Mouse (Mus musculus) thymus, adult 2 months (tissue): ENCODE data around the gene Zscan5b. TPM values are rescaled to one million over a fixed set of nuclear protein-coding genes. Genes with fewer than 3 reads are reported as not detected.

ENCODE experiments used
- DNase-seq: peaks from one replicate; pipeline ENCODE4 v3.0.0; 2021
- H3K27ac ChIP-seq: fragments of 200-500 bp; 2 replicates; pipeline ENCODE4 v1.5.1; 2012; ENCODE audit warnings: low read length, control low read depth; ENCODE audit not compliant: control insufficient read depth, insufficient read depth
- H3K27me3 ChIP-seq: fragments of 200-500 bp; 2 replicates; pipeline ENCODE4 v1.6.1; 2012; ENCODE audit warnings: mild to moderate bottlenecking, low read length, moderate library complexity, mixed read lengths; ENCODE audit not compliant: control insufficient read depth, insufficient read depth
- H3K36me3 ChIP-seq: fragments of 200-500 bp; 2 replicates; pipeline ENCODE4 v1.6.1; 2012; ENCODE audit warnings: mild to moderate bottlenecking, low read length, moderate library complexity; ENCODE audit not compliant: control insufficient read depth, insufficient read depth
- H3K4me1 ChIP-seq: fragments of 200-500 bp; replicated peaks from 2 replicates; pipeline ENCODE4 v1.6.1; 2012; ENCODE audit warnings: low read length; ENCODE audit not compliant: control insufficient read depth, insufficient read depth
- H3K4me3 ChIP-seq: fragments of 200-500 bp; 2 replicates; pipeline ENCODE4 v1.5.1; 2012; ENCODE audit warnings: mild to moderate bottlenecking, low read length, control low read depth, moderate library complexity; ENCODE audit not compliant: control insufficient read depth, insufficient read depth
- CTCF ChIP-seq: fragments of 200-500 bp; IDR thresholded peaks from 2 replicates; pipeline ENCODE4 v1.5.1; 2012; ENCODE audit warnings: mild to moderate bottlenecking, control low read depth, low read length, moderate library complexity, borderline replicate concordance; ENCODE audit not compliant: control insufficient read depth, poor library complexity, insufficient read depth; ENCODE audit errors: extremely low read depth
- POLR2A ChIP-seq: fragments of 200-500 bp; IDR thresholded peaks from 2 replicates; pipeline ENCODE4 v1.6.1; 2012; ENCODE audit warnings: mild to moderate bottlenecking, low read length, control low read depth, moderate library complexity; ENCODE audit not compliant: control insufficient read depth, poor library complexity, insufficient read depth; ENCODE audit errors: extremely low read depth
- WGBS: fragments of 180-500 bp; shearing (Covaris S2); methylation state at CpG from one replicate; pipeline ENCODE4 v1.1.7; 2018; 5-methylcytosine and 5-hydroxymethylcytosine counted together
- polyA plus RNA-seq: library from polyadenylated mRNA; depleted of rRNA; stranded (reverse); fragments of >200 nt; gene quantifications from 2 replicates; pipeline ENCODE4 v1.2.3, GENCODE M21; 2012

Zscan5b gene
- polyA plus RNA-seq, 1 experiment: not detected

DNA sequence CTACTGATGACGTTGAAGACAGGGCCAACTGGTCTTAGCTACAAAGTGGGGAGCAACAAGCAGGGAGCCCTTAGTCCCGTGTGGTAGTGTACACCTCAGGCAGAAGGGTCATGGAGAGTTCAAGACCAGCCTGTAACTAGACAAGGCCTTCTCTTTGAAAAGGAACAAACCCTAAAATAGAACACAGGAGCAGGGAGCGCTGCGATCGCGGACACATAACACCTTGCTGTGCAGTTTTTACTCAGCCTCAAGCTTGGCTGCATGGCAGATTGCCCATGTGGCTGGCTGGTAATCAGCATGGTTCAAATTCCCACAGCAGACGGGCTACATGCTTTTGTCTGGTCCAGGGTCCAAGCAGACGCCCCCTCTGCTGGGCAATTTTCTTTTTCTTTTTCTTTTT lies 37.6 kb upstream of the Zscan5b start:
- H3K27ac ChIP-seq: no peak overlapping the region
- H3K36me3 ChIP-seq: peaks cover 17% of the 10 kb centered on the region; the same call in 1 of the 2 replicates
- no peak overlapping the region for H3K4me3 ChIP-seq
- DNase-seq: no peak
- WGBS: 93% methylated on average over 8 of the region's 8 CpGs
- no peaks in the 10 kb centered on the region for H3K27me3 ChIP-seq
- H3K4me1 ChIP-seq: no peaks in the 10 kb centered on the region; the same call in 1 of the 2 replicates
- no peak for TF ChIP-seq CTCF
- TF ChIP-seq POLR2A: no peak

DNA sequence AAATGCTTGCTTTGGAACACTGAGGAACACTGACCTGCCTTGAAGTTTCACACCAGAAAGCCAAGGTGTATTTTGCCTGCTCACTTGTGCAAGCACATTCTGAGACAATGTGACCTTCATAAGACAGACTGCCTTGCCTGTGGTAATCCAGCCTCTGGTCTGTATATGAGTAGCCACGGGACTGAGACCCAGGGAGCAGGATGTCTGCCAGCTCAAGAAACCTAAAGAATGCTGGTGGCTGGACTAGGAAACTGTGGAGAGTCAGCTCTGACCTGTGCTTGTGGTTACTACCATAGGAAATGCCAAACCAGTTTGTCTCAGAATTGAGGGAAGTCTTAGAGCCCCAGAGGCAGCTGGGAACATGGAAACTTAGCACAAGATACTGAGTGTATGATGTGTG lies 36.7 kb upstream of the Zscan5b start:
- H3K4me3 ChIP-seq: no peak overlapping the region
- TF ChIP-seq POLR2A (no peak), CTCF (no peak)
- H3K27ac ChIP-seq: no peak overlapping the region
- DNase-seq: no peak
- peaks cover 17% of the 10 kb centered on the region; the same call in 1 of the 2 replicates for H3K36me3 ChIP-seq
- H3K4me1 ChIP-seq: no peaks in the 10 kb centered on the region; the same call in 1 of the 2 replicates
- no peaks in the 10 kb centered on the region for H3K27me3 ChIP-seq
- 77% methylated on average over 1 of the region's 1 CpGs for WGBS

DNA sequence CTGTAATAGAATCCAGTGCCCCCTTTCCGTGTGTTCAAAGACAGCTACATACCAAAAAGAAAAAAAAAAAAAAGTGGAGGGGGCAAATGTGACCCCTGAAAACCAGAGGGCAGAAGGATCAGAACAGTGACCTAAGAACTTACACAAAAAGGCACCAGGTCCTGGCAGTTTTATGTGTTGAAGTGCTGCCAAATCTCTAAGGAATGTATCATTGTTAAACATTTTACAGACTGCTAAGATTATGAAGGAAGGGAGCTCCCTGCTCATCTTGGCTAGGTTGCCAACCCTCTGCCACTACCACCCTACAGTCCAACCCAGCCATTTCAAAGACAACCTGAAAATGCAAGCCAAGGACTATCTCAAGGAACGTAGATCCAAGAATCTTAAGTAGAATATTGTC lies 35.9 kb upstream of the Zscan5b start:
- Histone ChIP-seq H3K27me3 (no peaks in the 10 kb centered on the region), H3K4me3 (no peak overlapping the region), H3K27ac (no peak overlapping the region), H3K36me3 (peaks cover 17% of the 10 kb centered on the region; the same call in 1 of the 2 replicates), H3K4me1 (no peaks in the 10 kb centered on the region; the same call in 1 of the 2 replicates)
- TF ChIP-seq POLR2A (no peak), CTCF (no peak)
- no peak for DNase-seq
- 99% methylated on average over 2 of the region's 2 CpGs for WGBS

DNA sequence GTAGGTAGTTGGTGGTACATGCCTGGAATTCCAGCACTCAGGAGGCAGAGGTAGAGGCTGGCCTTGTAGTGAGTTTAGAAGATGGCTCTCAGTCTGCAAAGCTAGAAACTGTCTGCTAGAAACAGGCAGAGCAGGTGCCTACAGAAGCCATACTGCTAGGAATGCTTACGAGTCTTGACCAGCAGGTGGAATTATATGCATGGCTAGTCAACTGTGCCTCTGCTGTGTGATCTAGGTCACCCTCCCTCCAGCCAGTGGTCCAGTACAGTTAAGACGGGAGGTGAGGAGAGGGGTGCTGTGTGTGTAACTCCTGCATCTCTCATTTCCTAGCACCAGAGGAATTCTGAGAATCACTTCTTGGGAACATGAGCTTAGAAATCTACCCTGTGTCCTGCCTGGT lies 35.3 kb upstream of the Zscan5b start:
- H3K27ac ChIP-seq: no peak overlapping the region
- no peaks in the 10 kb centered on the region; the same call in 1 of the 2 replicates for H3K4me1 ChIP-seq
- H3K4me3 ChIP-seq: no peak overlapping the region
- no peak for DNase-seq
- H3K27me3 ChIP-seq: no peaks in the 10 kb centered on the region
- WGBS: 94% methylated on average over 2 of the region's 2 CpGs
- TF ChIP-seq CTCF: no peak
- TF ChIP-seq POLR2A: no peak
- peaks cover 17% of the 10 kb centered on the region; the same call in 1 of the 2 replicates for H3K36me3 ChIP-seq

DNA sequence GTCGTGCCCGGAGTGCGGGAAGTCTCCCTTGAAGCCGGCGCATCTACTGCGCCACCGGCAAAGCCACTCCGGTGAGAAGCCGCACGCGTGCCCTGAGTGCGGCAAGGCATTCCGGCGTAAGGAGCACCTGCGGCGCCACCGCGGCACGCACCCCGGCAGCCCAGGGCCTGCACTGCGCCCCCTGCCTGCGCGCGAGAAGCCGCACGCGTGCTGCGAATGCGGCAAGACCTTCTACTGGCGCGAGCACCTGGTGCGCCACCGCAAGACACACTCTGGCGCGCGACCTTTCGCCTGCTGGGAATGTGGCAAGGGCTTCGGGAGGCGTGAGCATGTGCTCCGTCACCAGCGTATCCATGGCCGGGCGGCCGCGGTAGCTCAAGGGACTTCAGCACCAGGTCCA lies 32.5 kb upstream of the Zscan5b start:
- Histone ChIP-seq H3K36me3 (peaks cover 17% of the 10 kb centered on the region; the same call in 1 of the 2 replicates), H3K27ac (no peak overlapping the region), H3K4me1 (no peaks in the 10 kb centered on the region; the same call in 1 of the 2 replicates), H3K4me3 (no peak overlapping the region), H3K27me3 (no peaks in the 10 kb centered on the region)
- TF ChIP-seq CTCF (no peak), POLR2A (no peak)
- WGBS: 96% methylated on average over 45 of the region's 45 CpGs
- DNase-seq: no peak

DNA sequence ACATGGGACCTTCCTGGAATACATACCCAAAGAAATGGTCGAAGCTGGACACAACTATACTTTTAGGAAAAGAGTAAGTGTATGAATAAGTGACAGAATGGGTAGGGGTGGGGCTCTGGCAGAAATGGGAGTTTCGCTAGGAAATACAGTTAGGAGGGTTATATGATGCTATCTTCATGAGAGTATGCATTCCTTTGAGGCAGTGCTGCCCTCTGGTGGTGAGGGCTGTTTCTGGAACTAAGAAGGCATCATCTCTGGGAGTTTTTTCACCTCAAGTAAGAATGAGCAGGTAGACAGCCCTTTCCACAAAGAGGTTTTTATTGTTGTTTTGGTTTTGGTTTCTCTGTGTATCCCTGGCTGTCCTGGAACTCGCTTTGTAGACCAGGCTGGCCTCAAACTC lies 30.7 kb upstream of the Zscan5b start:
- peak; percentile 79 for DNase-seq
- WGBS: 31% methylated on average over 3 of the region's 3 CpGs
- TF ChIP-seq CTCF (no peak), POLR2A (no peak)

DNA sequence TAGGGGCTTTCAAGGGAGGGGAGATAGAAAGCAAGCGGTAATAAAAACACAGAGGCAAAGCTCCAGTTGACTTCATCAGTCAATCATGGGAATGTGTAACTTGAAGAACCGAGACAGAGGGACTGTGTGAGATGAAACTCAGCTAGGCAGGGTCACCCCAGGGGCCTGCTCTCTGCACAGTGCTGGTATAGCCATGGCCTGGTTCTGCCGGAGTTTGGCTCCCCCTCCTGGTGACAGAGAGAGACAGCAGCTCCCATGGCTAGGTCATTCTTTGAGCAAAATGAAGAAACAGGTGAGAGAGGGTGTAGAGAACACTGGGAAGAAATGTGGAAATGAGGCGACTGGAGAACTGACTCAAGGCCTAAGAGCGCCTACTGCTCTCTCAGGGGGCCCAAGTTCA lies 27.9 kb upstream of the Zscan5b start:
- Histone ChIP-seq H3K4me1 (no peaks in the 10 kb centered on the region), H3K4me3 (no peak overlapping the region), H3K27me3 (no peaks in the 10 kb centered on the region), H3K27ac (no peak overlapping the region), H3K36me3 (peaks cover under 1% of the 10 kb centered on the region; the same call in 1 of the 2 replicates)
- 22% methylated on average over 5 of the region's 5 CpGs for WGBS
- DNase-seq: peak; percentile 62
- TF ChIP-seq CTCF (peak; percentile 84; the same call in 1 of the 2 replicates), POLR2A (no peak)

More for the DNA sequence above, 30.7 kb upstream of the Zscan5b start:
- H3K27me3 ChIP-seq: no peaks in the 10 kb centered on the region
- H3K4me3 ChIP-seq: no peak overlapping the region
- H3K27ac ChIP-seq: no peak overlapping the region
- H3K4me1 ChIP-seq: no peaks in the 10 kb centered on the region; the same call in 1 of the 2 replicates
- peaks cover 17% of the 10 kb centered on the region; the same call in 1 of the 2 replicates for H3K36me3 ChIP-seq
